23 mouse cellular contexts compared by ENCODE assay signal in the genomic region with DNA sequence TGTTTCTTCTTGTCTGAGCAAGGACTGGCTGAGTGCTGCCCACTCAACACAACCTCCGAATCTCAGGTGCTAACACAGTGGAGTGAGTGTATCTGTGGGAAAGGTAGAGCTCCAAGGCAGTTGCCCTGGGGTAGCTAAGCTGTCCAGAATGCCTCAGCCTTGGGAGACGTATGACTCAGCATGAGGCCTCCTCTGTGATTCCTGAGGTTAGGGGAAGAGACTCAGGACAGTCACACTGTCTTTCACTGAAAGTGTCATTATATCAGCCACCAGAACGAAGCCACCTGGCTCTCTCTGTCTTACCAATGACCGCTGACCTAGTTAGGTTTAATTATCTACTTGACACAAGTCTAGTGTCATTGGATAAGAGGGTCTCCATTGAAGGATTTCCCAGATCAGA. TPM values are rescaled to one million over a fixed set of nuclear protein-coding genes. Genes with fewer than 3 reads are reported as not detected.
DNase-seq lines count a peak whose midpoint lies in the region; ATAC-seq lines count a peak whose summit lies in the region.
"Had no signal": no experiment of that assay in that cellular context is flagged by ENCODE, and none has a peak within 500 bp of the region (broad histone marks: within the 10 kb centered on the region; RNA-seq: fewer than 3 reads in every experiment).

No protein-coding gene starts in this region.

- H3K4me1 ChIP-seq in midbrain, embryonic 13.5 days (replicated peaks): no peaks in the 10 kb centered on the region
- H3K4me1 ChIP-seq in midbrain, embryonic 16.5 days (ENCODE audit: control insufficient read depth, insufficient read depth, low read length): 0 out of 2 replicates have a peak, but pooled peaks cover 3% of the 10 kb centered on the region
- peaks cover 19% of the 10 kb centered on the region for H3K4me1 ChIP-seq in liver, embryonic 16.5 days (ENCODE audit: control insufficient read depth, low read depth, low read length)
- H3K4me1 ChIP-seq: hindbrain, embryonic 15.5 days; midbrain, embryonic 12.5 days; neural tube, embryonic 12.5 days had no signal

- 83% methylated on average over 4 of the region's 4 CpGs for WGBS in midbrain, embryonic 13.5 days
- WGBS in midbrain, embryonic 16.5 days: 73% methylated on average over 4 of the region's 4 CpGs
- WGBS in liver, embryonic 16.5 days (ENCODE audit: insufficient replicate concordance): 62% methylated on average over 4 of the region's 4 CpGs

- H3K9ac ChIP-seq in midbrain, embryonic 13.5 days (replicated peaks): no peak overlapping the region
- no peak overlapping the region for H3K9ac ChIP-seq in midbrain, embryonic 16.5 days (ENCODE audit: low read depth, low read length)
- no peak overlapping the region for H3K9ac ChIP-seq in liver, embryonic 16.5 days (ENCODE audit: low read depth, low read length)
- H3K9ac ChIP-seq: heart, embryonic 12.5 days; hindbrain, embryonic 15.5 days; midbrain, embryonic 12.5 days; neural tube, embryonic 12.5 days had no signal

- ATAC-seq in midbrain, embryonic 13.5 days: no peak
- no peak for ATAC-seq in midbrain, embryonic 16.5 days
- ATAC-seq in liver, embryonic 16.5 days (ENCODE audit: low read depth): 0 out of 2 replicates have a peak, but pooled peaks have one; percentile 12
- ATAC-seq: CD4-positive, CD25-positive, alpha-beta regulatory T cell, adult 4 months; forebrain, embryonic 14.5 days; inflammation-experienced regulatory T-cells, adult 6 months had no signal

- H3K27ac ChIP-seq in midbrain, embryonic 13.5 days: peak overlapping the region; percentile 44; the same call in 1 of the 2 replicates
- no peak overlapping the region for H3K27ac ChIP-seq in midbrain, embryonic 16.5 days (ENCODE audit: low read length)
- no peak overlapping the region; the same call in 1 of the 2 replicates for H3K27ac ChIP-seq in liver, embryonic 16.5 days (ENCODE audit: low read length)
- H3K27ac ChIP-seq: hindbrain, embryonic 15.5 days; midbrain, embryonic 12.5 days; neural tube, embryonic 12.5 days had no signal

- DNase-seq in adrenal gland, postnatal 14 days: peak; percentile 18
- DNase-seq in adrenal gland, adult 8-10 months: no peak
- DNase-seq in adrenal gland, postnatal 25 days: peak; percentile 11
- DNase-seq in spleen, postnatal 4 days (ENCODE audit: low spot score in 2 of 2): no peak
- DNase-seq in retina, embryonic 14.5 days (ENCODE audit: low spot score): no peak
- DNase-seq: cerebellum, adult 8-10 months; cerebellum, postnatal 25 days; gastrocnemius, postnatal 14 days; kidney, adult 11 months; kidney, postnatal 14 days; layer of hippocampus, adult 9-11 months; lung, postnatal 36 days had no signal

- H3K27me3 ChIP-seq in midbrain, embryonic 13.5 days: no peaks in the 10 kb centered on the region
- H3K27me3 ChIP-seq in midbrain, embryonic 16.5 days (ENCODE audit: control insufficient read depth, insufficient read depth, low read depth, low read length): no peaks in the 10 kb centered on the region
- no peaks in the 10 kb centered on the region for H3K27me3 ChIP-seq in liver, embryonic 16.5 days (ENCODE audit: control insufficient read depth, insufficient read depth, low read depth, low read length)
- H3K27me3 ChIP-seq: heart, embryonic 12.5 days; hindbrain, embryonic 15.5 days; midbrain, embryonic 12.5 days; neural tube, embryonic 12.5 days had no signal

- no peaks in the 10 kb centered on the region for H3K36me3 ChIP-seq in midbrain, embryonic 13.5 days
- no peaks in the 10 kb centered on the region for H3K36me3 ChIP-seq in midbrain, embryonic 16.5 days (ENCODE audit: control insufficient read depth, insufficient read depth, low read length)
- no peaks in the 10 kb centered on the region for H3K36me3 ChIP-seq in liver, embryonic 16.5 days (ENCODE audit: control insufficient read depth, insufficient read depth)
- H3K36me3 ChIP-seq: heart, embryonic 12.5 days; hindbrain, embryonic 15.5 days; midbrain, embryonic 12.5 days; neural tube, embryonic 12.5 days had no signal

- H3K9me3 ChIP-seq in midbrain, embryonic 13.5 days: no peaks in the 10 kb centered on the region
- H3K9me3 ChIP-seq in midbrain, embryonic 16.5 days (replicated peaks; ENCODE audit: control insufficient read depth, low read length, poor library complexity, severe bottlenecking): no peaks in the 10 kb centered on the region
- H3K9me3 ChIP-seq in liver, embryonic 16.5 days (replicated peaks; ENCODE audit: control insufficient read depth, low read length): no peaks in the 10 kb centered on the region
- H3K9me3 ChIP-seq: hindbrain, embryonic 15.5 days; midbrain, embryonic 12.5 days; neural tube, embryonic 12.5 days had no signal

- H3K4me3 ChIP-seq in midbrain, embryonic 13.5 days (replicated peaks): no peak overlapping the region
- H3K4me3 ChIP-seq in midbrain, embryonic 16.5 days (ENCODE audit: low read depth, low read length): no peak overlapping the region
- no peak overlapping the region for H3K4me3 ChIP-seq in liver, embryonic 16.5 days (ENCODE audit: low read depth, low read length)
- H3K4me3 ChIP-seq: heart, embryonic 12.5 days; hindbrain, embryonic 15.5 days; midbrain, embryonic 12.5 days; myocyte; neural tube, embryonic 12.5 days had no signal

- H3K4me2 ChIP-seq in midbrain, embryonic 13.5 days (replicated peaks): no peak overlapping the region
- no peak overlapping the region for H3K4me2 ChIP-seq in midbrain, embryonic 16.5 days (ENCODE audit: low read length)
- no peak overlapping the region for H3K4me2 ChIP-seq in liver, embryonic 16.5 days (ENCODE audit: low read depth, low read length)
- H3K4me2 ChIP-seq: hindbrain, embryonic 15.5 days; midbrain, embryonic 12.5 days; neural tube, embryonic 12.5 days had no signal

RNA-seq across cellular contexts. Expression of gene Gcnt4, which starts 46.6 kb away (rescaled TPM):
- total RNA-seq in adrenal gland, postnatal 14 days (2021): 0.79 and 1.1 TPM in 2 replicates
- under 1 TPM; 0.08 to 0.94 (median 0.39) TPM for total RNA-seq in adrenal gland, adult 8-10 months (2022)
- 0.12 and 0.15 TPM in 2 replicates for polyA plus RNA-seq in midbrain, embryonic 13.5 days (2015; fragmentation: Nextera tagmentation; extraction: Ambion mirVana)
- 0.05 and 0.24 TPM in 2 replicates for polyA plus RNA-seq in midbrain, embryonic 16.5 days (2015; fragmentation: Nextera tagmentation; extraction: Ambion mirVana)
- total RNA-seq in adrenal gland, postnatal 25 days (2021): 1.3 and 1.6 TPM in 2 replicates
- 1.5 TPM in 2 replicates for polyA plus RNA-seq in liver, embryonic 16.5 days (2015; fragmentation: Nextera tagmentation; extraction: Ambion mirVana)
- polyA plus RNA-seq: CD4-positive, CD25-positive, alpha-beta regulatory T cell, adult 4 months had no signal

Comparison
In these comparisons a context has a peak if more than half of its experiments do, and no peak if none do; other contexts are left out.
1. DNase-seq: peak in adrenal gland, postnatal 14 days (single experiment) and adrenal gland, postnatal 25 days (single experiment); none in adrenal gland, adult 8-10 months (single experiment), spleen, postnatal 4 days (0 of 2) and retina, embryonic 14.5 days (single experiment).